25 mouse cellular contexts compared by ENCODE assay signal in genomic region chr4:33419644-33420043, GRCm38 (mm10).
"Had no signal": no experiment of that assay in that cellular context is flagged by ENCODE, and none has a peak within 500 bp of the region (broad histone marks: within the 10 kb centered on the region; RNA-seq: fewer than 3 reads in every experiment).

No protein-coding gene starts in this region.

- H3K27ac ChIP-seq: gastrocnemius, adult 2 months; heart, adult 2 months; heart, embryonic 13.5 days; heart, embryonic 15.5 days; hindbrain, embryonic 13.5 days; hindbrain, embryonic 15.5 days; hindbrain, postnatal 0 days; layer of hippocampus, adult 2 months; limb, embryonic 13.5 days; limb, embryonic 15.5 days; liver, embryonic 12.5 days; liver, embryonic 14.5 days had no signal

- ATAC-seq: hindbrain, postnatal 0 days; intestine, postnatal 0 days; liver, embryonic 12.5 days had no signal

- H3K36me3 ChIP-seq: heart, embryonic 15.5 days; hindbrain, embryonic 13.5 days; hindbrain, embryonic 15.5 days; limb, embryonic 15.5 days had no signal

- H3K27me3 ChIP-seq: heart, embryonic 13.5 days; heart, embryonic 15.5 days; hindbrain, embryonic 13.5 days; hindbrain, embryonic 15.5 days; limb, embryonic 13.5 days; limb, embryonic 15.5 days; liver, embryonic 12.5 days had no signal

- H3K9me3 ChIP-seq: heart, embryonic 13.5 days; heart, embryonic 15.5 days; hindbrain, embryonic 13.5 days; hindbrain, embryonic 15.5 days; limb, embryonic 13.5 days; limb, embryonic 15.5 days; liver, embryonic 12.5 days had no signal

- H3K9ac ChIP-seq: heart, embryonic 13.5 days; heart, embryonic 15.5 days; hindbrain, embryonic 13.5 days; hindbrain, embryonic 15.5 days; limb, embryonic 13.5 days; limb, embryonic 15.5 days; liver, embryonic 12.5 days; liver, embryonic 14.5 days had no signal

- H3K4me1 ChIP-seq: heart, embryonic 13.5 days; heart, embryonic 15.5 days; hindbrain, embryonic 15.5 days; limb, embryonic 13.5 days; limb, embryonic 15.5 days; liver, embryonic 12.5 days had no signal

- H3K4me3 ChIP-seq: gastrocnemius, adult 2 months; heart, adult 2 months; heart, embryonic 13.5 days; heart, embryonic 15.5 days; hindbrain, embryonic 13.5 days; hindbrain, embryonic 15.5 days; layer of hippocampus, adult 2 months; limb, embryonic 13.5 days; limb, embryonic 15.5 days; liver, embryonic 12.5 days had no signal

- DNase-seq: gastrocnemius, adult 2 months; gastrocnemius, postnatal 10 days; gastrocnemius, postnatal 25 days; heart, adult 11 months; heart, adult 2 months; heart, postnatal 14 days; heart, postnatal 36 days; kidney, adult 18-20 months; kidney, adult 8-10 months; kidney, postnatal 10 days; kidney, postnatal 25 days; kidney, postnatal 4 days; layer of hippocampus, postnatal 36 days; left cerebral cortex, postnatal 4 days had no signal
